Comparison of ENCODE assay signal across 10 mouse cellular contexts in the genomic region with DNA sequence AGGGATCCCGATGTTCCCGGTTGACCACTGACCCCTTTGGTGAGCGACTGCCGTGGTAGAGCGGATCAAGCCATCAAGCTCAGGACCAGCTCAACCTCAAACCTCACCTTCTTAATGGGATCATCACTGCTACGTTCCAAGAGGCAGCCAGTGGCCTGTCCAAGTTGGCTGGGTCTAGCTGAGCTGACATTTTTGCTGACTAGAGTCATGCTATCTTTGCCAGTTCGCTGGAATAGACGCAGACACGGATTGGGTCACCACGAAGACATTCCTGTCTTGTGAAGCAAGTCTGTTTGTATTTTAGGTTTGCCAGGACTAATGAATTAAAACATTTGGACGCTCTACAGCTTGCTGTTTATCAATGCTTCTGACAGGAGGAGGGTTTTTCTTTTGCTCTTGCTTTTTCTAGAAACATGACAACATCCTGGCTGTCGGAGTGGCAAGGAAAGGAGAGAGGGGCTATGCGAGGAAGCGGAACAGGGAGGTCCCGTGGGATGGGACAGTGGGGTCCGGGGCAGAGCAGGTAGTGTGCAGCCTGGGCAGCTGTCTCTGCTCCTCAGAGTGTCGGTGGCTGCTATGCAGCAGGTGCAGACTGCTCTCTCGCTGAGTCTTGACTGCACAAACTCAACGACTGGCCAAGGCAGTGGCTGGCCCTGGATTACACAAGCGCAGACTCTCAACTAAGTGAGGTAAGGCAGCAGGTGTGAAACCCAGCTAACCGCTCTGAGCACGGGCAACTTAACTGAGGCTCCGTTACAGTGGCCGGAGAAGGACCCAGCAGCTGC. TPM values are rescaled to one million over a fixed set of nuclear protein-coding genes. Genes with fewer than 3 reads are reported as not detected.
DNase-seq lines count a peak whose midpoint lies in the region; ATAC-seq lines count a peak whose summit lies in the region.
"Had no signal": no experiment of that assay in that cellular context is flagged by ENCODE, and none has a peak within 500 bp of the region (broad histone marks: within the 10 kb centered on the region; RNA-seq: fewer than 3 reads in every experiment).

A gene (plus strand): TSS at position 424 of the 785 bp plus-strand sequence.

- H3K27me3 ChIP-seq in kidney, embryonic 16.5 days (ENCODE audit: insufficient read depth, low read length): no peaks in the 10 kb centered on the region
- H3K27me3 ChIP-seq in stomach, embryonic 14.5 days (ENCODE audit: control insufficient read depth, insufficient read depth, low read length): no peaks in the 10 kb centered on the region
- H3K27me3 ChIP-seq in forebrain, embryonic 10.5 days (ENCODE audit: poor library complexity, severe bottlenecking): no peaks in the 10 kb centered on the region
- H3K27me3 ChIP-seq: midbrain, embryonic 12.5 days had no signal

- H3K27ac ChIP-seq in kidney, embryonic 16.5 days (ENCODE audit: low read length): peak within 1 kb of the TSS; percentile 77
- H3K27ac ChIP-seq in stomach, embryonic 14.5 days (ENCODE audit: low read length): 0 out of 2 replicates have a peak within 1 kb of the TSS, but pooled peaks have one; percentile 39
- H3K27ac ChIP-seq in forebrain, embryonic 10.5 days: no peak within 1 kb of the TSS
- H3K27ac ChIP-seq: hindbrain, embryonic 14.5 days; midbrain, embryonic 12.5 days had no signal

- DNase-seq in ovary, adult 18-20 months (ENCODE audit: low spot score): peak; percentile 20
- DNase-seq in ovary, postnatal 14 days (ENCODE audit: low spot score): no peak
- DNase-seq in heart, adult 9 months (ENCODE audit: low spot score in 2 of 2): peak; percentile 51 to 61
- no peak for DNase-seq in cerebellum, adult 9-10 months
- DNase-seq in forebrain, embryonic 10.5 days (ENCODE audit: extremely low spot score, low spot score): no peak

- peak; percentile 92 for ATAC-seq in kidney, embryonic 16.5 days (ENCODE audit: low FRiP score, low TSS enrichment)
- no peak for ATAC-seq in stomach, embryonic 14.5 days (ENCODE audit: insufficient number of reproducible peaks, insufficient read depth, low FRiP score, low read depth)
- ATAC-seq in frontal cortex, adult (ENCODE audit: low TSS enrichment): no peak

- no peaks in the 10 kb centered on the region for H3K36me3 ChIP-seq in kidney, embryonic 16.5 days (ENCODE audit: insufficient read depth, low read length)
- H3K36me3 ChIP-seq in stomach, embryonic 14.5 days (ENCODE audit: control insufficient read depth, insufficient read depth, low read length): no peaks in the 10 kb centered on the region
- no peaks in the 10 kb centered on the region for H3K36me3 ChIP-seq in forebrain, embryonic 10.5 days (replicated peaks)
- H3K36me3 ChIP-seq: midbrain, embryonic 12.5 days had no signal

- peak within 1 kb of the TSS; percentile 5; the same call in 1 of the 2 replicates for H3K9ac ChIP-seq in kidney, embryonic 16.5 days (replicated peaks; ENCODE audit: low read length)
- no peak within 1 kb of the TSS for H3K9ac ChIP-seq in stomach, embryonic 14.5 days (replicated peaks; ENCODE audit: low read depth, low read length)
- H3K9ac ChIP-seq: hindbrain, embryonic 14.5 days; midbrain, embryonic 12.5 days had no signal

- H3K9me3 ChIP-seq in kidney, embryonic 16.5 days (ENCODE audit: low read length): no peaks in the 10 kb centered on the region
- H3K9me3 ChIP-seq in stomach, embryonic 14.5 days (ENCODE audit: control insufficient read depth, low read depth, low read length): no peaks in the 10 kb centered on the region
- H3K9me3 ChIP-seq in forebrain, embryonic 10.5 days: no peaks in the 10 kb centered on the region
- H3K9me3 ChIP-seq: midbrain, embryonic 12.5 days had no signal

- WGBS in kidney, embryonic 16.5 days: 29% methylated on average over 24 of the region's 24 CpGs
- WGBS in stomach, embryonic 14.5 days: 68% methylated on average over 24 of the region's 24 CpGs
- 89% methylated on average over 24 of the region's 24 CpGs for WGBS in forebrain, embryonic 10.5 days

- H3K4me2 ChIP-seq in kidney, embryonic 16.5 days (replicated peaks; ENCODE audit: low read depth, low read length): peak within 1 kb of the TSS; percentile 44
- no peak within 1 kb of the TSS for H3K4me2 ChIP-seq in stomach, embryonic 14.5 days (replicated peaks; ENCODE audit: low read depth, low read length)
- H3K4me2 ChIP-seq: hindbrain, embryonic 14.5 days; midbrain, embryonic 12.5 days had no signal

- H3K4me3 ChIP-seq in kidney, embryonic 16.5 days (ENCODE audit: low read length): peak within 1 kb of the TSS; percentile 24
- no peak within 1 kb of the TSS for H3K4me3 ChIP-seq in stomach, embryonic 14.5 days (ENCODE audit: low read depth, low read length)
- no peak within 1 kb of the TSS for H3K4me3 ChIP-seq in forebrain, embryonic 10.5 days
- H3K4me3 ChIP-seq: midbrain, embryonic 12.5 days had no signal

- peaks cover 28% of the 10 kb centered on the region for H3K4me1 ChIP-seq in kidney, embryonic 16.5 days (ENCODE audit: insufficient read depth, low read length)
- H3K4me1 ChIP-seq in stomach, embryonic 14.5 days (ENCODE audit: control insufficient read depth, insufficient read depth, low read length): no peaks in the 10 kb centered on the region
- H3K4me1 ChIP-seq in forebrain, embryonic 10.5 days: no peaks in the 10 kb centered on the region
- H3K4me1 ChIP-seq: midbrain, embryonic 12.5 days had no signal

RNA-seq across cellular contexts. Expression of the gene that starts here (rescaled TPM):
- 1.3 and 1.7 TPM in 2 replicates for polyA plus RNA-seq in kidney, embryonic 16.5 days (2015; fragmentation: Nextera tagmentation; extraction: Ambion mirVana)
- 0.39 and 0.66 TPM in 2 replicates for polyA plus RNA-seq in stomach, embryonic 14.5 days (2014; fragmentation: Nextera tagmentation; extraction: Ambion mirVana)
- not detected in 2 replicates for polyA plus RNA-seq in forebrain, embryonic 10.5 days (2016; fragmentation: Nextera tagmentation; extraction: Ambion mirVana)
- polyA plus RNA-seq: midbrain, embryonic 12.5 days had no signal

Comparison
In these comparisons a context has a peak if more than half of its experiments do, and no peak if none do; other contexts are left out.
1. DNase-seq: peak in ovary, adult 18-20 months (single experiment) and heart, adult 9 months (2 of 2); none in ovary, postnatal 14 days (single experiment), cerebellum, adult 9-10 months (single experiment) and forebrain, embryonic 10.5 days (single experiment).